10 mouse cellular contexts compared by ENCODE assay signal in genomic region chr2:129471905-129472304, GRCm38 (mm10).
DNase-seq lines count a peak whose midpoint lies in the region; ATAC-seq lines count a peak whose summit lies in the region.
"Had no signal": no experiment of that assay in that cellular context is flagged by ENCODE, and none has a peak within 500 bp of the region (broad histone marks: within the 10 kb centered on the region; RNA-seq: fewer than 3 reads in every experiment).

No protein-coding gene starts in this region.

- DNase-seq in hindbrain, embryonic 10.5 days (ENCODE audit: low spot score), result no peak
- DNase-seq in thymus, postnatal 14 days, result peak; percentile 17
- DNase-seq in thymus, postnatal 36 days, result no peak
- peak; percentile 58 for DNase-seq in embryo, embryonic 10.5 days (ENCODE audit: low spot score)
- DNase-seq in lung, postnatal 36 days, result peak; percentile 60
- no peak for DNase-seq in adrenal gland, adult 8-10 months

- no peaks in the 10 kb centered on the region for H3K9me3 ChIP-seq in hindbrain, embryonic 16.5 days (ENCODE audit: control insufficient read depth, low read length)
- H3K9me3 ChIP-seq in hindbrain, embryonic 10.5 days, result no peaks in the 10 kb centered on the region
- H3K9me3 ChIP-seq: embryonic facial prominence, embryonic 13.5 days; limb, embryonic 12.5 days had no signal

- H3K4me1 ChIP-seq in hindbrain, embryonic 16.5 days (ENCODE audit: control insufficient read depth, insufficient read depth, low read depth, low read length), result no peaks in the 10 kb centered on the region
- no peaks in the 10 kb centered on the region for H3K4me1 ChIP-seq in hindbrain, embryonic 10.5 days (replicated peaks)
- H3K4me1 ChIP-seq: embryonic facial prominence, embryonic 13.5 days; limb, embryonic 12.5 days had no signal

- no peak overlapping the region for H3K27ac ChIP-seq in hindbrain, embryonic 16.5 days (ENCODE audit: low read depth, low read length)
- H3K27ac ChIP-seq in hindbrain, embryonic 10.5 days, result no peak overlapping the region
- H3K27ac ChIP-seq: embryonic facial prominence, embryonic 13.5 days; limb, embryonic 12.5 days had no signal

- WGBS in hindbrain, embryonic 16.5 days, result 23% methylated on average over 5 of the region's 5 CpGs
- 31% methylated on average over 5 of the region's 5 CpGs for WGBS in hindbrain, embryonic 10.5 days

- no peak overlapping the region for H3K9ac ChIP-seq in hindbrain, embryonic 16.5 days (ENCODE audit: low read depth, low read length)
- H3K9ac ChIP-seq: embryonic facial prominence, embryonic 13.5 days; limb, embryonic 12.5 days had no signal

- peak; percentile 54; the same call in 1 of the 2 replicates for ATAC-seq in hindbrain, embryonic 16.5 days
- no peak for ATAC-seq in activated CD4-positive, CD25-positive, alpha-beta regulatory T cell, adult 4 months

- H3K4me2 ChIP-seq in hindbrain, embryonic 16.5 days (ENCODE audit: low read length), result no peak overlapping the region
- H3K4me2 ChIP-seq: embryonic facial prominence, embryonic 13.5 days; limb, embryonic 12.5 days had no signal

- no peaks in the 10 kb centered on the region for H3K27me3 ChIP-seq in hindbrain, embryonic 16.5 days (replicated peaks; ENCODE audit: control insufficient read depth, insufficient read depth, low read length)
- H3K27me3 ChIP-seq in hindbrain, embryonic 10.5 days (ENCODE audit: insufficient read depth, poor library complexity, severe bottlenecking), result no peaks in the 10 kb centered on the region
- H3K27me3 ChIP-seq: embryonic facial prominence, embryonic 13.5 days; limb, embryonic 12.5 days had no signal

- H3K36me3 ChIP-seq in hindbrain, embryonic 16.5 days (ENCODE audit: control insufficient read depth, insufficient read depth, low read length), result no peaks in the 10 kb centered on the region
- no peaks in the 10 kb centered on the region for H3K36me3 ChIP-seq in hindbrain, embryonic 10.5 days
- H3K36me3 ChIP-seq: embryonic facial prominence, embryonic 13.5 days; limb, embryonic 12.5 days had no signal

- H3K4me3 ChIP-seq in hindbrain, embryonic 16.5 days (ENCODE audit: low read length), result no peak overlapping the region
- H3K4me3 ChIP-seq in hindbrain, embryonic 10.5 days, result no peak overlapping the region
- H3K4me3 ChIP-seq: embryonic facial prominence, embryonic 13.5 days; limb, embryonic 12.5 days had no signal

Comparison
In these comparisons a context has a peak if more than half of its experiments do, and no peak if none do; other contexts are left out.
1. DNase-seq: peak in thymus, postnatal 14 days (single experiment), embryo, embryonic 10.5 days (single experiment) and lung, postnatal 36 days (single experiment); none in hindbrain, embryonic 10.5 days (single experiment), thymus, postnatal 36 days (0 of 2) and adrenal gland, adult 8-10 months (single experiment).